Mouse (Mus musculus): ENCODE measurements around the gene Ddost.

DNA sequence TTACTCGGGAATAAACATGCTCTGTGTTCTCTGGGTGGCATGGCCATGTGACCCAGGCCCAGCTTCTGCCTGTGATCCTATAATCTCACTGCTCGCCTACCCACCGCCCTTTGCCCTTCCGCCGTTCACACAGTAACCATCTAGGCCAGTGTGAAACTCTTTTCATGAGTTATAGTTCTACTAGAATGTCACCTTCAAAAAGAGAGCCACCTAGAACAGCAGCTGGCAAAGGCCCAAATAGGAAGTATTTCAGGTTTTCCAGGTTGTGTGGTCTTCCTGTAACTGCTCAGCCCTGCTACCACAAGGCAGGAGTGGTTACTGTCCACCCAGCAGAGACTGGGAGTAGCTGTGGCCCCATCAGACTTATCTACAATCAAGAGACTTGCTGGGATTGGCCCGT is 38.2 kb downstream of the Ddost start:
- TF ChIP-seq CTCF (conservative IDR thresholded peaks at IDR 0.05; ENCODE audit: low read length) (no peak), POU5F1 (IDR thresholded peaks at IDR 0.05; ENCODE audit: borderline replicate concordance, low read length) (no peak), NANOG (IDR thresholded peaks at IDR 0.05; ENCODE audit: borderline replicate concordance, low read length) (no peak)

All from E14TG2a.4 (cell line).